9 mouse cellular contexts compared by ENCODE assay signal in genomic region chr4:57916201-57916661, GRCm38 (mm10). TPM values are rescaled to one million over a fixed set of nuclear protein-coding genes. Genes with fewer than 3 reads are reported as not detected.
DNase-seq lines count a peak whose midpoint lies in the region; ATAC-seq lines count a peak whose summit lies in the region.
"Had no signal": no experiment of that assay in that cellular context is flagged by ENCODE, and none has a peak within 500 bp of the region (broad histone marks: within the 10 kb centered on the region; RNA-seq: fewer than 3 reads in every experiment).

TSS of gene D630039A03Rik (minus strand) at chr4:57916297.

- H3K9me3 ChIP-seq in heart, embryonic 15.5 days (replicated peaks): no peaks in the 10 kb centered on the region
- H3K9me3 ChIP-seq in embryonic facial prominence, embryonic 15.5 days (replicated peaks): no peaks in the 10 kb centered on the region
- H3K9me3 ChIP-seq in limb, embryonic 10.5 days (replicated peaks): no peaks in the 10 kb centered on the region
- H3K9me3 ChIP-seq in neural tube, embryonic 13.5 days: no peaks in the 10 kb centered on the region
- H3K9me3 ChIP-seq: midbrain, embryonic 12.5 days had no signal

- no peak for ATAC-seq in heart, embryonic 15.5 days (replicated peaks; ENCODE audit: insufficient number of reproducible peaks, insufficient read depth, low FRiP score, low read depth)
- ATAC-seq in activated CD4-positive, CD25-positive, alpha-beta regulatory T cell, adult 4 months: peak; percentile 44
- no peak for ATAC-seq in embryonic facial prominence, embryonic 15.5 days (ENCODE audit: insufficient number of reproducible peaks, low FRiP score, low TSS enrichment, low read depth)
- ATAC-seq in neural tube, embryonic 13.5 days (ENCODE audit: low read depth): no peak
- no peak for ATAC-seq in granulocyte monocyte progenitor cell, adult 5-6 weeks (replicated peaks; ENCODE audit: poor library complexity, severe bottlenecking)

- H3K27ac ChIP-seq in heart, embryonic 15.5 days: 0 out of 2 replicates have a peak within 1 kb of the TSS, but pooled peaks have one; percentile 4
- H3K27ac ChIP-seq in embryonic facial prominence, embryonic 15.5 days (replicated peaks): no peak within 1 kb of the TSS
- peak within 1 kb of the TSS; percentile 50; the same call in 1 of the 2 replicates for H3K27ac ChIP-seq in limb, embryonic 10.5 days
- no peak within 1 kb of the TSS for H3K27ac ChIP-seq in neural tube, embryonic 13.5 days (replicated peaks)
- H3K27ac ChIP-seq: midbrain, embryonic 12.5 days had no signal

- DNase-seq in heart, adult 11 months: no peak
- DNase-seq in limb, embryonic 10.5 days (ENCODE audit: low spot score): no peak
- DNase-seq in right cerebral cortex, postnatal 4 days: no peak

- H3K36me3 ChIP-seq in heart, embryonic 15.5 days: no peaks in the 10 kb centered on the region
- H3K36me3 ChIP-seq in embryonic facial prominence, embryonic 15.5 days: no peaks in the 10 kb centered on the region
- H3K36me3 ChIP-seq in limb, embryonic 10.5 days: no peaks in the 10 kb centered on the region
- H3K36me3 ChIP-seq in neural tube, embryonic 13.5 days: no peaks in the 10 kb centered on the region
- H3K36me3 ChIP-seq: midbrain, embryonic 12.5 days had no signal

- 9% methylated on average over 9 of the region's 9 CpGs for WGBS in heart, embryonic 15.5 days
- 21% methylated on average over 9 of the region's 9 CpGs for WGBS in embryonic facial prominence, embryonic 15.5 days
- WGBS in limb, embryonic 10.5 days: 25% methylated on average over 9 of the region's 9 CpGs
- 34% methylated on average over 9 of the region's 9 CpGs for WGBS in neural tube, embryonic 13.5 days

- H3K27me3 ChIP-seq in heart, embryonic 15.5 days: no peaks in the 10 kb centered on the region
- no peaks in the 10 kb centered on the region for H3K27me3 ChIP-seq in embryonic facial prominence, embryonic 15.5 days
- peaks cover 31% of the 10 kb centered on the region for H3K27me3 ChIP-seq in limb, embryonic 10.5 days (ENCODE audit: low read depth, poor library complexity, severe bottlenecking)
- peaks cover 10% of the 10 kb centered on the region for H3K27me3 ChIP-seq in neural tube, embryonic 13.5 days

- peak within 1 kb of the TSS; percentile 32 for H3K4me3 ChIP-seq in heart, embryonic 15.5 days
- peak within 1 kb of the TSS; percentile 10; the same call in 1 of the 2 replicates for H3K4me3 ChIP-seq in embryonic facial prominence, embryonic 15.5 days (replicated peaks)
- H3K4me3 ChIP-seq in limb, embryonic 10.5 days: peak within 1 kb of the TSS; percentile 34
- H3K4me3 ChIP-seq in neural tube, embryonic 13.5 days: no peak within 1 kb of the TSS
- H3K4me3 ChIP-seq: midbrain, embryonic 12.5 days had no signal

- 0 out of 2 replicates have a peak within 1 kb of the TSS, but pooled peaks have one; percentile 9 for H3K9ac ChIP-seq in heart, embryonic 15.5 days
- H3K9ac ChIP-seq in embryonic facial prominence, embryonic 15.5 days: no peak within 1 kb of the TSS
- no peak within 1 kb of the TSS for H3K9ac ChIP-seq in neural tube, embryonic 13.5 days
- H3K9ac ChIP-seq: midbrain, embryonic 12.5 days had no signal

- peak within 1 kb of the TSS; percentile 59 for H3K4me2 ChIP-seq in heart, embryonic 15.5 days
- peak within 1 kb of the TSS; percentile 31 for H3K4me2 ChIP-seq in embryonic facial prominence, embryonic 15.5 days (replicated peaks)
- H3K4me2 ChIP-seq in neural tube, embryonic 13.5 days: peak within 1 kb of the TSS; percentile 24
- H3K4me2 ChIP-seq: midbrain, embryonic 12.5 days had no signal

- H3K4me1 ChIP-seq in heart, embryonic 15.5 days (replicated peaks): peaks cover 21% of the 10 kb centered on the region
- H3K4me1 ChIP-seq in embryonic facial prominence, embryonic 15.5 days: peaks cover 33% of the 10 kb centered on the region
- H3K4me1 ChIP-seq in limb, embryonic 10.5 days: peaks cover 32% of the 10 kb centered on the region
- peaks cover 26% of the 10 kb centered on the region for H3K4me1 ChIP-seq in neural tube, embryonic 13.5 days (replicated peaks)

RNA-seq across cellular contexts. Expression of gene D630039A03Rik, which starts in this region (rescaled TPM):
- polyA plus RNA-seq in heart, embryonic 15.5 days (2015; fragmentation: Nextera tagmentation; extraction: Ambion mirVana): 0.06 and 0.38 TPM in 2 replicates
- polyA plus RNA-seq in activated CD4-positive, CD25-positive, alpha-beta regulatory T cell, adult 4 months (2017; shearing (Covaris generic)): 10 to 100 TPM; 14.3 to 17.3 TPM
- polyA plus RNA-seq in embryonic facial prominence, embryonic 15.5 days (2015; fragmentation: Nextera tagmentation; extraction: Ambion mirVana): 0.31 and 0.41 TPM in 2 replicates
- 0.11 TPM in 1 of 2 replicates, not detected in the other for polyA plus RNA-seq in limb, embryonic 10.5 days (2016; fragmentation: Nextera tagmentation; extraction: Ambion mirVana)
- 0.23 and 0.35 TPM in 2 replicates for polyA plus RNA-seq in neural tube, embryonic 13.5 days (2015; fragmentation: Nextera tagmentation; extraction: Ambion mirVana)
- total RNA-seq in granulocyte monocyte progenitor cell, adult 5-6 weeks (2014; fragmentation: Nextera tagmentation): not detected in 2 replicates
- 0.09 TPM in 1 of 2 replicates, not detected in the other for total RNA-seq in granulocyte monocyte progenitor cell, adult 5-6 weeks (2017)

Comparison
In these comparisons a context has a peak if more than half of its experiments do, and no peak if none do; other contexts are left out.
1. RNA of gene D630039A03Rik (polyA plus RNA-seq): 14.3 to 17.3 TPM in activated CD4-positive, CD25-positive, alpha-beta regulatory T cell, adult 4 months; 0.23 to 0.35 TPM in neural tube, embryonic 13.5 days, 0.31 to 0.41 TPM in embryonic facial prominence, embryonic 15.5 days, 0.11 TPM in limb, embryonic 10.5 days and 0.06 to 0.38 TPM in heart, embryonic 15.5 days; every median in the first group is over 10 times any median in the second.
2. H3K27ac ChIP-seq: peak in heart, embryonic 15.5 days (single experiment) and limb, embryonic 10.5 days (single experiment); none in embryonic facial prominence, embryonic 15.5 days (single experiment) and neural tube, embryonic 13.5 days (single experiment).
3. Peak in every context shown above with its lines, with median percentiles within 50 percentile points of each other: H3K4me2 ChIP-seq.